Mouse (Mus musculus) ES-E14 (cell line): ENCODE measurements at regions not wholly inside any gene's neighbourhood (a gene's known extent, or its start where the extent isn't known, plus 50 kb on each side); places are given as distances from the start of the nearest gene placed in this dataset.

Experiments used
- CHD2 ChIP-seq: IDR thresholded peaks from 2 replicates; pipeline ENCODE4 v1.6.1; 2014; ENCODE audit warnings: mild to moderate bottlenecking, low read depth, low read length, inconsistent platforms
- HCFC1 ChIP-seq: IDR thresholded peaks from 2 replicates; pipeline ENCODE4 v1.6.1; 2012; ENCODE audit warnings: low read length, inconsistent platforms, borderline replicate concordance; ENCODE audit not compliant: insufficient read depth
- ZC3H11A ChIP-seq: IDR thresholded peaks from 2 replicates; pipeline ENCODE4 v1.6.1; 2012; ENCODE audit warnings: low read depth, mild to moderate bottlenecking, inconsistent platforms, low read length, borderline replicate concordance
- ZNF384 ChIP-seq: IDR thresholded peaks from 2 replicates; pipeline ENCODE4 v1.6.1; 2012; ENCODE audit warnings: low read depth, low read length, inconsistent platforms

GRCm38 (mm10) chr8:87130691-87131090, 245.6 kb upstream of the N4bp1 start:
- no peak for TF ChIP-seq ZC3H11A
- TF ChIP-seq ZNF384 = no peak
- TF ChIP-seq HCFC1 = no peak
- TF ChIP-seq CHD2 = no peak
